Mouse (Mus musculus) heart, postnatal 14 days (tissue): ENCODE results near the gene Scyl1. TPM values are rescaled to one million over a fixed set of nuclear protein-coding genes. Genes with fewer than 3 reads are reported as not detected.

Experiments
- DNase-seq, 2 experiments: peaks; one replicate each; pipeline ENCODE4 v3.0.0; 2021 to 2022
- intact Hi-C: fragments of 180-260 bp; cut with DNase I; formaldehyde crosslinking; loops from one replicate; pipeline ENCODE4 v1.15.1; 2025
- total RNA-seq, 2 experiments: library from RNA; stranded (reverse); gene quantifications; 2 replicates each; pipeline ENCODE4 v1.2.3; 2021

Scyl1 gene
- total RNA-seq, 2 experiments from 2014 or later, result 66.2 to 67.2 TPM

- intact Hi-C loops, result loop anchor here (2.0 to 5.0 kb wide), 3 partner anchors 37 to 160 kb away; partner anchors contain the start of genes Ap5b1 and Scyl1
- peak; percentile 92 to 95 for DNase-seq
Measured at GRCm38 (mm10) chr19:5727701-5728100, 43.5 kb downstream of the Scyl1 start.

- DNase-seq, result no peak
- intact Hi-C loops, result loop anchor here (2.0 to 5.0 kb wide), 2 partner anchors 36 to 160 kb away; partner anchors contain the start of gene Ap5b1
Measured at GRCm38 (mm10) chr19:5726961-5727578, 44.1 kb downstream of the Scyl1 start.

GRCm38 (mm10) chr19:5725767-5726515 is 45.3 kb downstream of the Scyl1 start, which contains the start of gene Ehbp1l1:
Ehbp1l1 (minus strand) TSS chr19:5726317.
- intact Hi-C loops, result loop anchor here (2.0 to 5.0 kb wide), 3 partner anchors 15 to 159 kb away; partner anchors contain the start of gene Ap5b1
- peak; percentile 84 to 86 for DNase-seq

- intact Hi-C loops, result loop anchor here (2.0 to 5.0 kb wide), 2 partner anchors 14 to 158 kb away; partner anchors contain the start of gene Ap5b1
- peak; percentile 74 to 82 for DNase-seq
Measured at GRCm38 (mm10) chr19:5725029-5725707, 46.1 kb downstream of the Scyl1 start.

GRCm38 (mm10) chr19:5724549-5724941 is 46.7 kb downstream of the Scyl1 start:
- peak; percentile 79 to 80 for DNase-seq
- intact Hi-C loops, result loop anchor here (2.0 kb wide), 1 partner anchor 14 kb away; no protein-coding TSS in a partner anchor

GRCm38 (mm10) chr19:5723934-5724548 is 47.2 kb downstream of the Scyl1 start:
- intact Hi-C loops, result loop anchor here (2.0 kb wide), 1 partner anchor 13 kb away; no protein-coding TSS in a partner anchor
- no peak for DNase-seq

GRCm38 (mm10) chr19:5722848-5723425 is 48.3 kb downstream of the Scyl1 start:
- intact Hi-C loops, result no loop called here
- DNase-seq, result no peak

- no peak for DNase-seq
- intact Hi-C loops, result no loop called here
Measured at GRCm38 (mm10) chr19:5721233-5721632, 50.0 kb downstream of the Scyl1 start.

GRCm38 (mm10) chr19:5716955-5717354 is 54.3 kb downstream of the Scyl1 start:
- no peak for DNase-seq
- intact Hi-C loops, result no loop called here

- intact Hi-C loops, result no loop called here
- no peak for DNase-seq
Measured at GRCm38 (mm10) chr19:5715793-5716688, 55.2 kb downstream of the Scyl1 start.

- intact Hi-C loops, result loop anchor here (2.0 kb wide), 1 partner anchor 67 kb away; no protein-coding TSS in a partner anchor
- peak; percentile 75 to 83 for DNase-seq
Measured at GRCm38 (mm10) chr19:5713730-5714129, 57.5 kb downstream of the Scyl1 start.

- intact Hi-C loops, result loop anchor here (2.0 kb wide), 1 partner anchor 68 kb away; no protein-coding TSS in a partner anchor
Measured at GRCm38 (mm10) chr19:5713255-5713654, 58.0 kb downstream of the Scyl1 start.

GRCm38 (mm10) chr19:5711907-5712460 is 59.2 kb downstream of the Scyl1 start:
- intact Hi-C loops, result loop anchor here (2.0 kb wide), 2 partner anchors 13 to 69 kb away; no protein-coding TSS in a partner anchor
- no peak for DNase-seq

More at GRCm38 (mm10) chr19:5713255-5713654, 58.0 kb downstream of the Scyl1 start:
- DNase-seq, result no peak

- intact Hi-C loops, result loop anchor here (2.0 kb wide), 1 partner anchor 14 kb away; no protein-coding TSS in a partner anchor
- peak; percentile 73 to 85 for DNase-seq
Measured at GRCm38 (mm10) chr19:5711218-5711617, 60.0 kb downstream of the Scyl1 start.

GRCm38 (mm10) chr19:5710581-5710980 is 60.6 kb downstream of the Scyl1 start:
- no peak for DNase-seq
- intact Hi-C loops, result loop anchor here (2.0 kb wide), 1 partner anchor 14 kb away; no protein-coding TSS in a partner anchor

GRCm38 (mm10) chr19:5710068-5710467 is 61.2 kb downstream of the Scyl1 start:
- DNase-seq, result no peak
- intact Hi-C loops, result loop anchor here (2.0 kb wide), 1 partner anchor 15 kb away; no protein-coding TSS in a partner anchor
